Mouse (Mus musculus): Measurements from ENCODE around the gene Ap2m1. TPM values are rescaled to one million over a fixed set of nuclear protein-coding genes. Genes with fewer than 3 reads are reported as not detected.
A peak's percentile ranks its signal among the peaks of the same experiment; 100 is the strongest.

The Ap2m1 gene
- polyA plus RNA-seq, 2 experiments, result 573 to 633 TPM

- H3K27ac ChIP-seq (replicated peaks; ENCODE audit: low read depth, low read length), result no peak overlapping the region
- no peak overlapping the region for H3K4me2 ChIP-seq (replicated peaks; ENCODE audit: low read depth, low read length, severe bottlenecking)
- no peaks in the 10 kb centered on the region for H3K4me1 ChIP-seq (ENCODE audit: control insufficient read depth, insufficient read depth, low read length)
- no peak overlapping the region for H3K9ac ChIP-seq (ENCODE audit: low read depth, low read length, severe bottlenecking)
- DNase-seq (ENCODE audit: low spot score) (no peak), ATAC-seq (ENCODE audit: low FRiP score, low read depth) (no peak)
- WGBS, result 92% methylated on average over 1 of the region's 1 CpGs
- H3K27me3 ChIP-seq (ENCODE audit: control insufficient read depth, insufficient read depth, low read length), result no peaks in the 10 kb centered on the region
- TF ChIP-seq POLR2A (IDR thresholded peaks at IDR 0.05; ENCODE audit: borderline replicate concordance, extremely low read depth, insufficient read depth, insufficient read length), result no peak
- no peak overlapping the region for H3K4me3 ChIP-seq (replicated peaks; ENCODE audit: low read length)
- H3K9me3 ChIP-seq (ENCODE audit: control insufficient read depth, low read length), result no peaks in the 10 kb centered on the region
- H3K36me3 ChIP-seq (ENCODE audit: control insufficient read depth, insufficient read depth, low read length), result peaks cover 86% of the 10 kb centered on the region
Measured at GRCm38 (mm10) chr16:20529375-20529774, 5.9 kb upstream of the Ap2m1 start.

GRCm38 (mm10) chr16:20530941-20531340 lies 4.3 kb upstream of the Ap2m1 start:
- no peak for TF ChIP-seq POLR2A (IDR thresholded peaks at IDR 0.05; ENCODE audit: borderline replicate concordance, extremely low read depth, insufficient read depth, insufficient read length)
- peaks cover 72% of the 10 kb centered on the region for H3K36me3 ChIP-seq (ENCODE audit: control insufficient read depth, insufficient read depth, low read length)
- WGBS, result 97% methylated on average over 20 of the region's 20 CpGs

GRCm38 (mm10) chr16:20534617-20535295 lies 522 bp upstream of the Ap2m1 start:
- Histone ChIP-seq H3K27ac (replicated peaks; ENCODE audit: low read depth, low read length) (no peak overlapping the region), H3K4me1 (ENCODE audit: control insufficient read depth, insufficient read depth, low read length) (peaks cover 19% of the 10 kb centered on the region), H3K27me3 (ENCODE audit: control insufficient read depth, insufficient read depth, low read length) (no peaks in the 10 kb centered on the region), H3K4me2 (replicated peaks; ENCODE audit: low read depth, low read length, severe bottlenecking) (no peak overlapping the region), H3K9me3 (ENCODE audit: control insufficient read depth, low read length) (no peaks in the 10 kb centered on the region), H3K36me3 (ENCODE audit: control insufficient read depth, insufficient read depth, low read length) (peaks cover 53% of the 10 kb centered on the region), H3K4me3 (replicated peaks; ENCODE audit: low read length) (peak overlapping the region; percentile 93), H3K9ac (ENCODE audit: low read depth, low read length, severe bottlenecking) (no peak overlapping the region)
- ATAC-seq (ENCODE audit: low FRiP score, low read depth) (no peak), DNase-seq (ENCODE audit: low spot score) (no peak)
- 41% methylated on average over 10 of the region's 10 CpGs for WGBS
- TF ChIP-seq POLR2A (IDR thresholded peaks at IDR 0.05; ENCODE audit: borderline replicate concordance, extremely low read depth, insufficient read depth, insufficient read length), result no peak

More at GRCm38 (mm10) chr16:20530941-20531340, 4.3 kb upstream of the Ap2m1 start:
- Histone ChIP-seq H3K9ac (ENCODE audit: low read depth, low read length, severe bottlenecking) (no peak overlapping the region), H3K27ac (replicated peaks; ENCODE audit: low read depth, low read length) (no peak overlapping the region), H3K4me1 (ENCODE audit: control insufficient read depth, insufficient read depth, low read length) (peaks cover under 1% of the 10 kb centered on the region; the same call in 1 of the 2 replicates), H3K9me3 (ENCODE audit: control insufficient read depth, low read length) (no peaks in the 10 kb centered on the region), H3K27me3 (ENCODE audit: control insufficient read depth, insufficient read depth, low read length) (no peaks in the 10 kb centered on the region), H3K4me3 (replicated peaks; ENCODE audit: low read length) (no peak overlapping the region), H3K4me2 (replicated peaks; ENCODE audit: low read depth, low read length, severe bottlenecking) (no peak overlapping the region)
- no peak for DNase-seq (ENCODE audit: low spot score)
- no peak for ATAC-seq (ENCODE audit: low FRiP score, low read depth)

GRCm38 (mm10) chr16:20536081-20536665 lies 895 bp downstream of the Ap2m1 start:
- Histone ChIP-seq H3K9ac (ENCODE audit: low read depth, low read length, severe bottlenecking) (peak overlapping the region; percentile 92), H3K4me2 (replicated peaks; ENCODE audit: low read depth, low read length, severe bottlenecking) (peak overlapping the region; percentile 88), H3K27me3 (ENCODE audit: control insufficient read depth, insufficient read depth, low read length) (no peaks in the 10 kb centered on the region), H3K4me1 (ENCODE audit: control insufficient read depth, insufficient read depth, low read length) (peaks cover 19% of the 10 kb centered on the region), H3K4me3 (replicated peaks; ENCODE audit: low read length) (peak overlapping the region; percentile 93), H3K27ac (replicated peaks; ENCODE audit: low read depth, low read length) (peak overlapping the region; percentile 26; the same call in 1 of the 2 replicates), H3K9me3 (ENCODE audit: control insufficient read depth, low read length) (no peaks in the 10 kb centered on the region), H3K36me3 (ENCODE audit: control insufficient read depth, insufficient read depth, low read length) (peaks cover 53% of the 10 kb centered on the region)
- no peak for TF ChIP-seq POLR2A (IDR thresholded peaks at IDR 0.05; ENCODE audit: borderline replicate concordance, extremely low read depth, insufficient read depth, insufficient read length)
- ATAC-seq (ENCODE audit: low FRiP score, low read depth) (no peak), DNase-seq (ENCODE audit: low spot score) (no peak)
- 31% methylated on average over 9 of the region's 9 CpGs for WGBS

- WGBS, result 38% methylated on average over 5 of the region's 5 CpGs
- Histone ChIP-seq H3K36me3 (ENCODE audit: control insufficient read depth, insufficient read depth, low read length) (peaks cover 53% of the 10 kb centered on the region), H3K4me3 (replicated peaks; ENCODE audit: low read length) (peak overlapping the region; percentile 93), H3K27ac (replicated peaks; ENCODE audit: low read depth, low read length) (0 out of 2 replicates have a peak overlapping the region, but pooled peaks have one; percentile 19), H3K4me2 (replicated peaks; ENCODE audit: low read depth, low read length, severe bottlenecking) (peak overlapping the region; percentile 88), H3K4me1 (ENCODE audit: control insufficient read depth, insufficient read depth, low read length) (peaks cover 19% of the 10 kb centered on the region), H3K9me3 (ENCODE audit: control insufficient read depth, low read length) (no peaks in the 10 kb centered on the region), H3K9ac (ENCODE audit: low read depth, low read length, severe bottlenecking) (peak overlapping the region; percentile 41), H3K27me3 (ENCODE audit: control insufficient read depth, insufficient read depth, low read length) (no peaks in the 10 kb centered on the region)
- no peak for ATAC-seq (ENCODE audit: low FRiP score, low read depth)
- no peak for DNase-seq (ENCODE audit: low spot score)
- TF ChIP-seq POLR2A (IDR thresholded peaks at IDR 0.05; ENCODE audit: borderline replicate concordance, extremely low read depth, insufficient read depth, insufficient read length), result no peak
Measured at GRCm38 (mm10) chr16:20537071-20537471, 1.8 kb downstream of the Ap2m1 start.

Data from limb, embryonic 14.5 days (tissue).